Mouse (Mus musculus) midbrain, embryonic 10.5 days (tissue): ENCODE results near the gene Rasl10a. TPM values are rescaled to one million over a fixed set of nuclear protein-coding genes. Genes with fewer than 3 reads are reported as not detected.

Experiments
- DNase-seq: peaks from one replicate; pipeline ENCODE4 v3.0.0-alpha.2; 2017; ENCODE audit warnings: low spot score
- H3K27ac ChIP-seq: fragments of 300-500 bp; sonication (generic); replicated peaks from 2 replicates; pipeline ENCODE4 v1.5.1; 2016; ENCODE audit warnings: mild to moderate bottlenecking
- H3K27me3 ChIP-seq: fragments of 300-500 bp; sonication (generic); 2 replicates; pipeline ENCODE4 v1.6.1; 2016; ENCODE audit warnings: low read depth, mild to moderate bottlenecking; ENCODE audit not compliant: poor library complexity, severe bottlenecking
- H3K36me3 ChIP-seq: fragments of 300-500 bp; sonication (generic); 2 replicates; pipeline ENCODE4 v1.6.1; 2016; ENCODE audit warnings: mild to moderate bottlenecking, moderate library complexity
- H3K4me1 ChIP-seq: fragments of 300-500 bp; sonication (generic); 2 replicates; pipeline ENCODE4 v1.6.1; 2016
- H3K4me3 ChIP-seq: fragments of 300-500 bp; sonication (generic); 2 replicates; pipeline ENCODE4 v1.5.1; 2016; ENCODE audit warnings: mild to moderate bottlenecking, moderate library complexity
- H3K9me3 ChIP-seq: fragments of 300-500 bp; sonication (generic); replicated peaks from 2 replicates; pipeline ENCODE4 v1.6.1; 2016; ENCODE audit warnings: mild to moderate bottlenecking
- WGBS: fragments of 180-500 bp; shearing (Covaris S2); methylation state at CpG from one replicate; pipeline ENCODE4 v1.1.7; 2016; 5-methylcytosine and 5-hydroxymethylcytosine counted together
- polyA plus RNA-seq: library from polyadenylated mRNA; unstranded; fragments of >200 nt; fragmentation: Nextera tagmentation; extraction: Ambion mirVana; gene quantifications from 2 replicates; pipeline ENCODE4 v1.2.1, GENCODE M21; 2016

The Rasl10a gene
- polyA plus RNA-seq, 1 experiment from 2014 or later = 0.44 TPM

DNA sequence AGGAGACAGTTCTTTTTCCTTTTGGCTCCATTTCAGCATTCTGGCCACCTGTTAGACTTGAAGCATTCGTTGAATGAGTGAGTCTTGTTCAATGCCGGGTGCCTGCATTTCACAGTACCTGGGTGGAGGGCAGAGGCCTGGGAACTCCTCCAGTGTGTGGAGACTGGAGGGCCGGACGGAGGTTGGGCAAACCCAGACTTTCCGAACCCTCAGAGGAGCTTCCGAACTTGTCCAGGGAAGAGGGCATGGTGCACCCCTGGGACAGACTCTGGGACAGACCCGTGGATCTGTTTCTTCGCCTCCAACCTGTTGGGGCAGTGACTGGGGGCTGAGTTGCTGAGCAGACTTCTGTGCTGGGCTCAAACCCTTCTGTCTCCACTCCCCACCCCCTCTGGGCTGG lies 864 bp upstream of the Rasl10a start:
- DNase-seq = peak; percentile 24
- 59% methylated on average over 8 of the region's 8 CpGs for WGBS
- Histone ChIP-seq H3K4me3 (peak overlapping the region; percentile 62; the same call in 1 of the 2 replicates), H3K36me3 (peaks cover 5% of the 10 kb centered on the region; the same call in 1 of the 2 replicates), H3K4me1 (peaks cover 69% of the 10 kb centered on the region), H3K27me3 (peaks cover 74% of the 10 kb centered on the region), H3K27ac (no peak overlapping the region), H3K9me3 (no peaks in the 10 kb centered on the region)

GRCm38 (mm10) chr11:5057541-5057855 lies 430 bp upstream of the Rasl10a start:
- H3K27ac ChIP-seq = 0 out of 2 replicates have a peak overlapping the region, but pooled peaks have one; percentile 68
- no peaks in the 10 kb centered on the region for H3K9me3 ChIP-seq
- H3K4me1 ChIP-seq = peaks cover 73% of the 10 kb centered on the region
- no peak for DNase-seq
- H3K36me3 ChIP-seq = peaks cover 5% of the 10 kb centered on the region; the same call in 1 of the 2 replicates
- 9% methylated on average over 8 of the region's 8 CpGs for WGBS
- H3K4me3 ChIP-seq = peak overlapping the region; percentile 62
- H3K27me3 ChIP-seq = peaks cover 78% of the 10 kb centered on the region

GRCm38 (mm10) chr11:5058783-5059182 lies 855 bp downstream of the Rasl10a start:
- Histone ChIP-seq H3K27me3 (peaks cover 91% of the 10 kb centered on the region), H3K27ac (no peak overlapping the region), H3K4me1 (peaks cover 86% of the 10 kb centered on the region), H3K36me3 (peaks cover 5% of the 10 kb centered on the region; the same call in 1 of the 2 replicates), H3K4me3 (peak overlapping the region; percentile 62; the same call in 1 of the 2 replicates), H3K9me3 (no peaks in the 10 kb centered on the region)
- DNase-seq = no peak
- 29% methylated on average over 9 of the region's 9 CpGs for WGBS

DNA sequence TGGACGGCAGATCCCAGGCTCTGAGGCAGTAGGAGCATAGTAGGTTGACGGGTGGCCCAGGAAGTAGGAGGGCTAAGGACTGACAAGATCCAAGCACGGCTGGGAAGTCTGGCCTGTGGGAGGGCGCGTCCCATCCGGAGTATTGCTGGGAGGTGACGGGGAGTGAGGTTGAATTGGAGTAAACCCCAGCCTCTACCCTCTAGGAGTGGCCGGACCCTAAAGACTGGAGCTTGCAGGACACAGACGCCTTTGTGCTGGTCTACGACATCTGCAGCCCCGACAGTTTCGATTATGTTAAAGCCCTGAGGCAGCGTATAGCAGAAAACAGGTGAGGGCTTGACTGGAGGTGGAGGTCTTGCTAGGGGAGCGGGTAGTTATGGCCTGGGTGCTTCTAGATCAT lies 1.3 kb downstream of the Rasl10a start:
- Histone ChIP-seq H3K4me3 (peak overlapping the region; percentile 62; the same call in 1 of the 2 replicates), H3K27me3 (peaks cover 96% of the 10 kb centered on the region), H3K27ac (no peak overlapping the region), H3K4me1 (peaks cover 90% of the 10 kb centered on the region), H3K9me3 (no peaks in the 10 kb centered on the region), H3K36me3 (peaks cover 5% of the 10 kb centered on the region; the same call in 1 of the 2 replicates)
- peak; percentile 26 for DNase-seq
- 31% methylated on average over 14 of the region's 14 CpGs for WGBS

DNA sequence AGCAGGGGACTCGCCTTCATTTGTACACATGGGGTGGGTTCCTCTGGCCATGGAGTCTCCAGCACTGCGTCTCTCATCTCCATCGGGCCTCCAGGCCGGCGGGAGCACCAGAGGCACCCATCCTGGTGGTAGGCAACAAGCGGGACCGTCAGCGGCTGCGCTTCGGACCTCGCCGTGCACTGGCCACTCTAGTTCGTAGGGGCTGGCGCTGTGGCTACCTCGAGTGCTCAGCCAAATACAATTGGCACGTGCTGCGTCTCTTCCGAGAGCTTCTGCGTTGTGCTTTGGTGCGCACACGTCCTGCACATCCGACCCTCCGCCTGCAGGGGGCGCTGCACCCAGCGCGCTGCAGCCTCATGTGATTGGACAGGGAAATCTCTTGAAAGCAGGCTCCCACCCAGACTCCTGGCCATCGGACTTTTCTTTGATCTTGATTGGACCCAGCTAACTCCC lies 1.8 kb downstream of the Rasl10a start:
- Histone ChIP-seq H3K27me3 (peaks cover 100% of the 10 kb centered on the region), H3K9me3 (no peaks in the 10 kb centered on the region), H3K27ac (no peak overlapping the region), H3K36me3 (peaks cover 5% of the 10 kb centered on the region; the same call in 1 of the 2 replicates), H3K4me3 (peak overlapping the region; percentile 14; the same call in 1 of the 2 replicates), H3K4me1 (peaks cover 95% of the 10 kb centered on the region)
- WGBS = 10% methylated on average over 27 of the region's 27 CpGs
- DNase-seq = peak; percentile 61

GRCm38 (mm10) chr11:5060756-5061412 lies 3.0 kb downstream of the Rasl10a start:
- peaks cover 93% of the 10 kb centered on the region for H3K4me1 ChIP-seq
- no peaks in the 10 kb centered on the region for H3K9me3 ChIP-seq
- H3K27ac ChIP-seq = peak overlapping the region; percentile 74; the same call in 1 of the 2 replicates
- peaks cover 92% of the 10 kb centered on the region for H3K27me3 ChIP-seq
- 45% methylated on average over 28 of the region's 28 CpGs for WGBS
- peaks cover 5% of the 10 kb centered on the region; the same call in 1 of the 2 replicates for H3K36me3 ChIP-seq
- peak; percentile 53 for DNase-seq
- H3K4me3 ChIP-seq = peak overlapping the region; percentile 54

DNA sequence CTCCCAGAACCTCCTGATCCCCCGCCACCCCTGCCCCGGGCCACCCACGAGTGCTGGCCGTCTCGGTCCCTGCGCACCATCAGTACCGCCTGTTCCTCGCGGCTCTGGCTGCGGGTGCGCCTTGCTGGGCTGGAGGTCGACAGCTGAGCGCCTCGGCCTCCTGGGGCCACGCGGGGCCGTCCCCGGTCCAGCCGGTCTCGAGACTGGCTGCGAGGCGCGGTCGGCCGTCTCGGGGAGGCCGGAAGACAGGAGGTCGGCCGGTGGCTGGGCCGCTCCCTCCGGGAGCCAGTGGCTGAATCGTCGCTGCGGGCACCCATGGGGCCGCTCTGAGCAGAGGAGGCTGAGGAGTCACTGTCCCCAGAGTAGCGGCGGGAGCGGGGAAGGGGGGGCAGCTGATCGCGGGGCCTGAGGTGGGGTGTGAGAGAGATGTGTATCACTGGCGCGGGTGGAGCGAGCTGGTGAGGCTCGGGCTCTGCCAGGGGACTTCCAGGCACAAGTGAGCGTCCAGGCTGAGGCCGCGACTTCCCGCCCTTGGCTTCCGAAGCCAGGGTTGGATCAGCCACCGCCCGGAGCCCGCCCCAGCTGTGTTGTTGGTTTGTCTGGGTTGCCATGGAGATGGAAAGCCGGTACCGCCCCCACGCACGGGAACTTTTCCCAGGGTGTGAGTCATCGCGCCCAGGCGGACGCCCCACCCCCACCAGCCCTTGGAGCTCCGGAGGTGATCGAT lies 3.6 kb downstream of the Rasl10a start:
- no peaks in the 10 kb centered on the region for H3K9me3 ChIP-seq
- peak; percentile 86 for DNase-seq
- peak overlapping the region; percentile 74 for H3K27ac ChIP-seq
- peaks cover 85% of the 10 kb centered on the region for H3K27me3 ChIP-seq
- H3K4me1 ChIP-seq = peaks cover 86% of the 10 kb centered on the region
- peaks cover 5% of the 10 kb centered on the region; the same call in 1 of the 2 replicates for H3K36me3 ChIP-seq
- H3K4me3 ChIP-seq = peak overlapping the region; percentile 54
- WGBS = under 1% methylated on average over 61 of the region's 62 CpGs

GRCm38 (mm10) chr11:5062326-5062725 lies 4.4 kb downstream of the Rasl10a start:
- Histone ChIP-seq H3K9me3 (no peaks in the 10 kb centered on the region), H3K4me1 (peaks cover 78% of the 10 kb centered on the region), H3K4me3 (peak overlapping the region; percentile 54), H3K27me3 (peaks cover 78% of the 10 kb centered on the region), H3K36me3 (peaks cover 5% of the 10 kb centered on the region; the same call in 1 of the 2 replicates), H3K27ac (peak overlapping the region; percentile 74)
- no peak for DNase-seq
- WGBS = 10% methylated on average over 13 of the region's 13 CpGs

DNA sequence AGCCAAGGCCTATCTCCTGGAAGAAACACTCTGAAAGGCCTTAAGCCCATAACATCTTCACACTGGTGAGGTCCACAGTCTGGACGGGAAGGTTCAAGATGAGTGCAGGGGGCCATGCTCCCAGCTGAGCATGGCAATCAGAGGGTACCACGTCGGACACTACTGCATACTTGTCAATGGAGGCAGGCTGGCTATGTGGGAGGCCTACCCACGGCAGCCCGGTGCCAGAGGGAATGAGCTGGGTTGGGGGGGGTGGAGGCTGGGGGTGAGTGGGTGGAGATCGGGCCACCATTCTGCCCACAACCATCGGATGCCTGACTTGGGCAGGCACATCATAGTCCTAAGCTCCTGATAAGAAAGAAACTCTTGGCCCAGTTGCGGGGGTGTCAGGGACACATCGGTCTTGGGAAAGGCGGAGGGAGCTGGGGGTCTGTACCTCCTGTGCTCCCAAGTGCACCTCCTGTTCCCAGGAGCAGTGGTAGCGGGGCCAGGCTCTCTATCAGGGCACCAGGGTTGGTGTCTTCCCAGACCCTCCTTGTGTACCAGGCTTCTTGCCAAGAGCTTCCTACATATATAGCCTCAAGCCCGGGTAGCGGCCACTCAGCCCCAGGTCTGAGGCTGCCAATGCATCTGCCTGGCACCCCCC lies 5.1 kb downstream of the Rasl10a start:
- DNase-seq = no peak
- Histone ChIP-seq H3K36me3 (peaks cover 9% of the 10 kb centered on the region), H3K4me1 (peaks cover 72% of the 10 kb centered on the region), H3K9me3 (no peaks in the 10 kb centered on the region), H3K27ac (no peak overlapping the region), H3K27me3 (peaks cover 71% of the 10 kb centered on the region), H3K4me3 (0 out of 2 replicates have a peak overlapping the region, but pooled peaks have one; percentile 54)
- 60% methylated on average over 13 of the region's 13 CpGs for WGBS

- H3K27me3 ChIP-seq = peaks cover 64% of the 10 kb centered on the region
- DNase-seq = no peak
- H3K4me3 ChIP-seq = peak overlapping the region; percentile 83
- no peaks in the 10 kb centered on the region for H3K9me3 ChIP-seq
- peaks cover 65% of the 10 kb centered on the region for H3K4me1 ChIP-seq
- peak overlapping the region; percentile 46; the same call in 1 of the 2 replicates for H3K27ac ChIP-seq
- peaks cover 17% of the 10 kb centered on the region for H3K36me3 ChIP-seq
- 56% methylated on average over 31 of the region's 31 CpGs for WGBS
Measured at GRCm38 (mm10) chr11:5063561-5064281, 5.8 kb downstream of the Rasl10a start.

DNA sequence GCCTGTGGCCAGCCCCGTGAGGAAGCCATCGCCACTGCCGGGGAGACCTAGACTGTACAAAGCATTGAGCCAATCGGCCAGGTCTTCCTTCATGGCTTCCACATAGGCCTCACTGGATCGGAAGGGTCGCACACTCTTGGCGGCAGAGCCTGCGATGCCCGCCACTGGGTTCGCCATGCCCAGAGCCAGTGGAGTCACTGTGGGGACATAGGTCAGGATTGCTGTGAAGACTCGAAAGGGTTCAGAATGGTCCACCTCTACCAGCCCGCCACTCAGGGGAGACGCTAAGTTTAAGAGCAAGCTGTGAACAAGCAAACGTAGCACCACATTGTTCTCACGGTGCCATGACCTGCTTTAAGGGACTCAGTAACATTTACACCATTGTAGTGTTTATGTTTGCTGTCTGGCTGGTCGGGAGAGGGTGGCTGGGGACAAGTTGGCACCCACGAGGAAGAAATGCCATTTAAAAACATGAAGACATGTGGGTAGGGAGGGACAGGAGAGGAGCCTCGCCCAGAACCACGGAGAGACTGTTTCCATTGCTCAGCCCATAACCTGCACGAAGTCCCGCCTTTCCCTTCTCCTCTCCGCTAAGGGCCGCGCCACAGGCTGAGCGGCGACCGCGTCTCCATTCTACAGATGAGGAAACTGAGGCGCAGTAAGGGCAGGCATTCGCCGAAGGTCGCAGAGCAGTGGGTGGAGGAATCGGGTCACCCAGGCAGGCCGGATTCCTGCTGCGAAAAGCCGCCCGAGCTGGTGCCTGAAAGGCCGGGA lies 6.5 kb downstream of the Rasl10a start:
- peak; percentile 42 for DNase-seq
- H3K27me3 ChIP-seq = peaks cover 56% of the 10 kb centered on the region
- 17% methylated on average over 38 of the region's 38 CpGs for whole genome bisulfite sequencing
- peak overlapping the region; percentile 84 for H3K27ac ChIP-seq
- H3K9me3 ChIP-seq = no peaks in the 10 kb centered on the region
- H3K4me1 ChIP-seq = peaks cover 58% of the 10 kb centered on the region
- H3K36me3 ChIP-seq = peaks cover 24% of the 10 kb centered on the region
- H3K4me3 ChIP-seq = peak overlapping the region; percentile 83
